Mouse (Mus musculus): ENCODE measurements around the gene Rab40b. TPM values are rescaled to one million over a fixed set of nuclear protein-coding genes. Genes with fewer than 3 reads are reported as not detected.

Gene Rab40b
- total RNA-seq, 2 experiments from 2014 or later: 9.9 to 11.8 TPM

DNA sequence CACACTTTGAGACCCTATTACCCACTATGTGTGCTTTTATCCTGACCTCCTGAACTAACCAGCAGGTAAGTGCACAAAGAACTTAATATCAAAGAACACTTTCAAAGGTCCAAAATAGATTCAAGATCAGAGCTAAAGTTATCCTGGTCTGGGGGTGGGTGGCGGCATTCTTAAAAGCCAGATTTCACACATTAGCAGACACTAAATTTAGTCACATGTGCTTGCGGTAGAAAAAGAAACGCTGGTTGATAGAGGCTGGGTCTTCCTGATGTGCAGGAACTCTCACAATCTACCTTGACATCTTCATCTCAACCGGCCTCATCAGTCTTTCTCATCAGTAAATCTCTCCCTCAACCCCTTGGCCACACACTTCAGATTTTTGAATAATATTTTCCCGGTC is 26.7 kb upstream of the Rab40b start:
- intact Hi-C loops (cut with DNase I): loop anchor here (5.0 kb wide), 1 partner anchor 42 kb away; no protein-coding TSS in a partner anchor
- TF ChIP-seq CTCF (IDR thresholded peaks at IDR 0.05): no peak

DNA sequence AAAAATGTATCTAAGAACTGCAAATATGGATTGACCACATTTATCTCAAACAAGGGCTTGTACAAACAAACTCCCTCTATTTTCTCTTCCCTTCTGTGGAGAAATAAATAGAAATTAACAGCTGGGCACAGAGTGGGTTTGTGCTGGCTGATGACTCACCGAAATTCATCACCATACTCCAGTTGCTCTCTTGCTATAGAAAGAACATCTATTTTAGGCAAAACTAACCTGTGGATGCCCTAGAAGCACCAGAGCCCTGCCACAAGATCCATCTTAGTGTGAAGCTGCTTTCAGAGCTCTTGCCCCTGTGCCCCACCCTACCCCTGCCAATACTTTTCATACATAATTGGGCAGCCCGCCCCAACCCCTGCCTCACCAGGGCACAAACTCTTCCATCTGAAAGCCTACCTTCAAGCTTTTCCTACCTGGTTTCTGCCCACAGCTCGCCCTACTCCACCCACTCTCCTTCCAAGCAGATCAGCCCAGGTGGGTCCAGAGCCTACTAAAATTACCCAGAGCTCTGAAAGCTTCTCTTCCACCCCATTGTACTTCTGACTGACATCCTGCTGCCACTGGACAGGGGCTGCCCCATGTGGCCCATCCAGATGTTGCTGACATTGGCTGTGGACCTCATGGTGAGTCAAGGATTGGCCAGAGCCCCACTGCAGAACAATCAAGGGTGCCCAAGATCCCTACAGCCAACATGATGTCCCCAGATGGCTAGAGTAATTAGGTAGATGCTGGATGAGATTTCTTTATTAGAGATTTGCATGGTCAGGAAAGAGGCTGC is 19.5 kb upstream of the Rab40b start:
- Histone ChIP-seq H3K27ac (peak overlapping the region; percentile 67), H3K4me3 (no peak overlapping the region)
- no peak for TF ChIP-seq CTCF (IDR thresholded peaks at IDR 0.05)
- intact Hi-C loops (cut with DNase I): no loop called here
- DNase-seq: no peak

More for the DNA sequence above, 26.7 kb upstream of the Rab40b start:
- DNase-seq: no peak
- H3K27ac ChIP-seq: no peak overlapping the region
- H3K4me3 ChIP-seq: no peak overlapping the region

DNA sequence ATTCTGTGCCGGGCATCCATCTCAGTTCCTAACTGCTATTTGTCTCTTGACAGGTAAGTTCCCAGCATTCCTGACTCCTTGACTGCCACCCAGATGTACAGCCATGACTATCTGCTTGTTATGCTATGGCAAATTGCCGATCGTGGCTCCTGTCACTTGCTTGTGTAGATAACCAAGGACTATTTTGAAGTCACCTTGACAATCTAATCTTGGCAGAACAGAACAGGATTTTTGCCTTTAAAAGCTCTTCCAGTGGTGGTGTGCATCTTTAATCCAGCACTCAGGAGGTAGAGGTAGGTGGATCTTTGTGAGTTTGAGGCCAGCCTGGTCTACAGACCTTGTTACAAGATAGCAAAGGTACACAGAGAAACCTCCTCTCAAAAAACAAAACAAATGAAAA is 4.4 kb upstream of the Rab40b start:
- no peak for TF ChIP-seq CTCF (IDR thresholded peaks at IDR 0.05)
- intact Hi-C loops (cut with DNase I): no loop called here
- H3K27ac ChIP-seq: no peak overlapping the region
- H3K4me3 ChIP-seq: no peak overlapping the region
- no peak for DNase-seq

DNA sequence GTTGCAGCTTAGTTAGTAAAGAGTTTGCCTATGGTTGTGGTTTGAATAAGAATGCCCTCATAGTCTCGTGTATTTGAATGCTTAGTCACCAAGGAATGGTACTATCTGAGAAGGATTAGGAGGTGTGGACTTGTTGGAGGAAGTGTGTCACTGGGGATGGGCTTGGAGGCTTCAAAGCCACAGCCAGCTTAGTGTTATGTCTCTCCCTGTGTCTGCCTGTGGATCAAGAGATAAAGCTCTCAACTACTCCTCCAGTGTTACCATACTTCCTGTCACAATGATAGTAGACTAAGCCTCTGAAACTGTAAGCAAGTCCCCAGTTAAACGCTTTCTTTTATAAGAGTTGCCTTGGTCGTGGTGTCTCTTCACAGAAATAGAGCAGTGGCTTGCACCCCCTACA is 2.7 kb upstream of the Rab40b start:
- no peak for TF ChIP-seq CTCF (IDR thresholded peaks at IDR 0.05)
- intact Hi-C loops (cut with DNase I): no loop called here
- DNase-seq: no peak
- Histone ChIP-seq H3K27ac (no peak overlapping the region), H3K4me3 (no peak overlapping the region)

DNA sequence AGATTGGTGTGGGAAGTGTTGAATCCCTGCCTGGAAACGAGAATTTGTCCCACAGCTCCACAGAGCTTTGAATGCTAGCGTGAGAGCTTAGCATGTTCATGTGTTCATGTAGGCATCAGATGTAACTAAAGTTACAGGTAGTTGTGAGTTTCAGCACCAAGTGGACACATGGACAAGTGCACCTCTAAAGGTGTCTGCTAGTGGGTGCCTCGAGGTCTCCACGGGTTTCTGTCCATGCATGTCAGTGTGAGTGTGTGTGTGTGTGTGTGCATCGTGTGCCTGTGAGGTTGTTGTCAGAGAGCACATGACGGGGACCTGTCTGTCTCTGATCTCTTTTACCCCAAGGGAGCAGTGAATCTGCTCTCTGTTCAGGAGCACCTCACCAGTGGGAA is 499 bp upstream of the Rab40b start:
- Histone ChIP-seq H3K4me3 (peak overlapping the region; percentile 95), H3K27ac (peak overlapping the region; percentile 46)
- intact Hi-C loops (cut with DNase I): loop anchor here (5.0 kb wide), 1 partner anchor 64 kb away; the partner anchor contains the start of gene Tbcd

DNA sequence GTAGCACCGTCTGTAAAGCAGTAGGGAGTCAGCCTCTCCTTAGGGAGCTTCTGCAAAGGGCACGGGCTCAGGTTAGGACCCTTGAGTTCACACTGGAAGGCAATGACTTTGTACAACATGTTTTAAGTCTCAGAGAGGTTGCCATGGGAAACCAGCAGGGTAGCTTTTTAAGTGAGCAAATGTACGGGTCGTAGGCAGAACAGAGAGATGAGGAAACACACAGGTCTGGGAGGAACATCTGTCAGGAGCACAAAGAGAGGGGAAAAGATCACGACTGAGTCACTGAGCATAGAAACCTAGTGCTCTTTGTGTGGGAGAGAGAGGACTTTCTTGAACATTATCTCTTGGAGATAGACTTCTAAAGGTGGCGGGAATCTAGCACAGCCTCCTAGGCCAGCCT is 7.8 kb downstream of the Rab40b start:
- intact Hi-C loops (cut with DNase I): no loop called here
- no peak for TF ChIP-seq CTCF (IDR thresholded peaks at IDR 0.05)
- no peak overlapping the region for H3K4me3 ChIP-seq
- H3K27ac ChIP-seq: no peak overlapping the region
- DNase-seq: no peak

More for the DNA sequence above, 499 bp upstream of the Rab40b start:
- no peak for DNase-seq
- no peak for TF ChIP-seq CTCF (IDR thresholded peaks at IDR 0.05)

DNA sequence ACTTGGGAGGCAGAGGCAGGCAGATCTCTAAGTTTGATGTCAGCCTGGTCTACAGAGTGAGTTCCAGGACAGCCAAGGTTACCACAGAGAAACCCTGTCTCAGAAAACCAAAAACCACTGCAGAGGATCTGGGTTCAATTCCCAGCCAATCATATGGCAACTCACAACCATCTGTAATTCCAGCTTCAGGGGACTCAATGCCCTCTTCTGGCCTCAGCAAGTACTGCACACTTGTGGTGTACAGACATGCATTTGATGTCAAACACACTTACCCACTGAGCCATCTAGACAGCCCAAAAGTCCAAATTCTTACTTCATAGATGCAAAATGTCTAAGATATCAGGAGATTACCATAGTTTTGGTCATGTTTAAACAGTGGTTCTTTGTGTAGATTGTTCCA is 9.4 kb downstream of the Rab40b start:
- DNase-seq: no peak
- no peak for TF ChIP-seq CTCF (IDR thresholded peaks at IDR 0.05)
- no peak overlapping the region for H3K4me3 ChIP-seq
- no peak overlapping the region for H3K27ac ChIP-seq
- intact Hi-C loops (cut with DNase I): no loop called here

DNA sequence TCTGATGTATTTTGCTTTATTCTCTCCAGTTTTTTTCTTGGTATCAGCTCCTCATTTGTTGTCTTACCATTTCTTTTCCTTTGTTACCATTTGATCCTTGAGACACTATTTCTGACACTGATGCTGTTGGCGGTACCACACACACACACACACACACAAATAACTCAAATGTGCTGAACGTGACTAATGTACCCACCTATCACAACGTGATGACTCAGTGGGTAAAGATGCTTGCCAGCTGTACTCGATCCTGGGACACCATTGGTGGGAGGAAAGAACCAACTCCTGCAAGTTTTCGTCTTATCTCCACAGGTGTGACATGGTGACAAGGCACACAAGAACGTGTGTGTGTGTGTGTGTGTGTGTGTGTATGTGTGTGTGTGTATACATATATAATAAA is 14.7 kb downstream of the Rab40b start:
- TF ChIP-seq CTCF (IDR thresholded peaks at IDR 0.05): no peak
- DNase-seq: no peak
- intact Hi-C loops (cut with DNase I): loop anchor here (5.0 kb wide), 1 partner anchor 44 kb away; no protein-coding TSS in a partner anchor

DNA sequence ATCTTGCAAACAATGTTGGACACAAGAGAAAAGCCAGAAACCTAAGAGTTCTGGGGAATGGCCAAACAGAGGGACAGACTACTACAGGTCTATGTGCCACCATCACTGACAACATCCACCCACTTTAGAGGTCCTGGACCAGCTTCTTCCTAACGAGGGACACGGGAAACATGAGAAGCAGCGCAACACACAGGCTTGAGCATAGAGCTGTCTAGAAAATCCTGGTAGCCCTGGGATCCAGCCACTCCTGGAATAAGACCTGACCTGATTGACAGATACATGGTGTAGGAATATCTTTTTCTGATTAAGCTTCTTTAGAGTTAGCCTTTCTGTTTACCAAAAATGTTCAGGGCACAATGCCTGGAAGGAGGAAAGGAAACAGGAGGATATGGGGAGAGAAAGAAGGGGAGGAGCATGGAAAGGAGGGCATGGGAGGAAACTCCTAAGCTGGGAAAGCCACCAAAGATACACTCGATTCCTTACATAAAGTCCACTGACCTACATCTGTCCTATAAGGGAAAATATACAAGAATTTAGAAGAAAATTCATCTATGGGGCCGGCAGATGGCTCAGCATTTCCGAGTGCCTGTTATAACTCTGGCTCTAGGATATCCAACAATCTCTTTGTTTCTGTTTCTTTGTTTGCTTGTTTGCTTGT is 17.6 kb downstream of the Rab40b start:
- intact Hi-C loops (cut with DNase I): loop anchor here (5.0 kb wide), 1 partner anchor 47 kb away; no protein-coding TSS in a partner anchor
- no peak for TF ChIP-seq CTCF (IDR thresholded peaks at IDR 0.05)
- H3K4me3 ChIP-seq: no peak overlapping the region
- H3K27ac ChIP-seq: no peak overlapping the region
- no peak for DNase-seq

More for the DNA sequence above, 14.7 kb downstream of the Rab40b start:
- H3K4me3 ChIP-seq: no peak overlapping the region
- H3K27ac ChIP-seq: no peak overlapping the region

DNA sequence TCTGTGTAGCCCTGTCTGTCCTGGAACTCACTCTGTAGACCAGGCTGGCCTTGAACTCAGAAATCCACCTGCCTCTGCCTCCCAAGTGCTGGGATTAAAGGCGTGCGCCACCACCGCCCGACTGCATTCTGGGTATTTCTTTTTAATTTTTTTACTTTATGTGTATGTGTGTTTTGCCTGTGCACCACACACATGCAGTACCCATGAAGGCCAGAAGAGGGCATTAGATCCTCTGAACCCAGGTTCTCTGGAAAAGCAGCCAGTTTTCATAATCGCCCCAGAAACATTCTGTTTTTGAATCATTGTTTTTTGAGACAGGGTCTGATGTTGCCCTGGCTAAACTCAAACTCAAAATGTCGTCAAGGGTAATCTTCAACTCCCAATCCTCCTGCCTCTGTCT is 18.4 kb downstream of the Rab40b start:
- no peak overlapping the region for H3K4me3 ChIP-seq
- H3K27ac ChIP-seq: no peak overlapping the region
- TF ChIP-seq CTCF (IDR thresholded peaks at IDR 0.05): peak; percentile 70
- intact Hi-C loops (cut with DNase I): loop anchor here (5.0 kb wide), 1 partner anchor 48 kb away; no protein-coding TSS in a partner anchor
- DNase-seq: peak; percentile 22

DNA sequence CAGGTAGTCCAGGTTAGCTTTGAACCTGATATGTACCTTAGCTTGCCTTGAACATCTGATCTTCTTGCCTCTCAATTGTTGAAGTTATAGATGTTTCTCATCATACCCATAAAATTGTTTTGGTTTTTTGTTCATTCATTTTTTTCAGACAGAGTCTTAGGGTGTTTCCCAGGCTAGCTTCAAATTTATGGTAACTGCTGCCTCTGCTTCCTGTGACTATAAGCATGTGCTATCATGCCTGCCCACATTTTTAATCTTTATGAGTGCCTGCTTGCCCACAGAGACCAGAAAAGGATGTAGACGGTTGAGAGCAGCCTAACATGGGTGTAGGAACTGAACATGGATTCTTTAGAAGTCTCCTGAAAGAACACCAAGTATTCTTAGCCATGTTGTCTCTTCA is 19.3 kb downstream of the Rab40b start:
- no peak overlapping the region for H3K4me3 ChIP-seq
- intact Hi-C loops (cut with DNase I): no loop called here
- no peak overlapping the region for H3K27ac ChIP-seq
- DNase-seq: no peak
- no peak for TF ChIP-seq CTCF (IDR thresholded peaks at IDR 0.05)

DNA sequence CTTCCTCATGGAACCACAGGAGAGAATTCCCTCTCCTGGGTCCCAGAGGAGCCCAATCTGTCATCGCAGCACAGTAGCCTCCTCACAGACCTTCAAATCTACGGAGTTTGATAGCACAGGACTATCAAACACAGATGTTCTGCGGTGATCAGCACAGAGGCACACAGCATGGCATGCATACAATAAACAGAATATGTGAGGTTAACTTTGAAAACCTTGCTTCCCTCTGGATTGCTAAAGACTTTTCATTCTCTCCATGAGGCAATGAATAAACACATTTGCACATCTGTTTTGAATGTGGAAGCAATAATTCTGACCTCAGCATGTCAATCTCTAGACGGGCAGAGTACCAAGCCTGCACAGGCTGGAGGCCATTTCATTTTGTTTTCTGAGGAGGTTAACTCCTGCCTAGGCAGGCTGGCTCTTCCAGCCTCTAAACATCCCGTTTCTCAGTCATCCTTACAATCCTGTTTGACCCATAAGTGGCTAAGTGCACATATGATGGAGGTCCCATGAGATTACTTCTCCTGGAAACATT is 20.8 kb downstream of the Rab40b start:
- no peak for TF ChIP-seq CTCF (IDR thresholded peaks at IDR 0.05)
- DNase-seq: no peak
- Histone ChIP-seq H3K27ac (no peak overlapping the region), H3K4me3 (no peak overlapping the region)
- intact Hi-C loops (cut with DNase I): no loop called here

DNA sequence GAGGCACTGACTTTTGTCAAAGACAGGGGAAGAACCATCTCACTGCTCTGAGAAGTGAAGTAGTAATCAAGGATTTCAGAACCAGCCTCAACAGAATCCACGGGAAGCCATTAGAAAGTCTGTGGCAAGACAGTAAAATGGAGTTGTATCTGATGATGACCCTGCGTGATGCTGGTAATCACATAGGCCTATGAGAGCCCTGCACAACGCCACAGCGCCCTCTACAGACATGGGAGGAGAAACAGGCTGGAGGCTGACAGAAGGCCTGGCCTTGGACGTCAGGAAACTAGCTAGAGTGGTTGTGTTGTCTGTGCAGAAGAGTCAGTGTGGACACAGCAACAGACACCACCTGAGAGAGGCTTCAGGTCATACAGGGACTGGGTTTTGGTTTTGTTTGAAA is 25.8 kb downstream of the Rab40b start:
- Histone ChIP-seq H3K27ac (no peak overlapping the region), H3K4me3 (no peak overlapping the region)
- peak; percentile 72 for DNase-seq
- TF ChIP-seq CTCF (IDR thresholded peaks at IDR 0.05): peak; percentile 72
- intact Hi-C loops (cut with DNase I): no loop called here
